ENCODE assay signal across 1 mouse cellular context in genomic region chr4:136158498-136158897, GRCm38 (mm10).
TF ChIP-seq lines count a peak whose summit lies in the region.

No protein-coding gene starts in this region.

TF ChIP-seq in MEL, 35 proteins besides CTCF, POLR2A, EP300 and RAD21:
- TF ChIP-seq SMC3 (IDR thresholded peaks at IDR 0.05; ENCODE audit: low read depth, low read length): peak; percentile 55
- TF ChIP-seq ZMIZ1 (IDR thresholded peaks at IDR 0.05; ENCODE audit: low read depth, low read length): no peak
